Mouse (Mus musculus): ENCODE results near the gene Fhod1.

Gene Fhod1

DNA sequence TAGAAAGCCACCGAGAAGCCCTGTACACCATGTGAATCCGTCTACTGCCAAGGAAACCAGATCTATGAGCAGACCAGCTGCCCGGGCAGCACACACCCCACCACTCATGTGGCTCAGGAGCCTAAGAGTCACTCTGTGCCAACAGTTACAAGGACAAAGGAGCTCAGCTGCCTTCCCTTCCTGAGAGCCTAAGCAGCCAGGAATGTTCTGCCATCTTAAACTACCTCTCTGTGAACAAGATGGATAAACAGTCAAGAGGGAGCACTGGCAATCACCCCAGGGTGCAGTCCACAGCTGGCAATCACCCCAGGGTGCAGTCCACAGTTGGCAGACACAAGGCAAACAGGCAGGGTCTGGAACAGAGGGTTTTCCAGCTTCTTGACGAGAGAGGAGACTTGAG lies 29.8 kb downstream of the Fhod1 start:
- no peak for DNase-seq (ENCODE audit: low spot score)

DNA sequence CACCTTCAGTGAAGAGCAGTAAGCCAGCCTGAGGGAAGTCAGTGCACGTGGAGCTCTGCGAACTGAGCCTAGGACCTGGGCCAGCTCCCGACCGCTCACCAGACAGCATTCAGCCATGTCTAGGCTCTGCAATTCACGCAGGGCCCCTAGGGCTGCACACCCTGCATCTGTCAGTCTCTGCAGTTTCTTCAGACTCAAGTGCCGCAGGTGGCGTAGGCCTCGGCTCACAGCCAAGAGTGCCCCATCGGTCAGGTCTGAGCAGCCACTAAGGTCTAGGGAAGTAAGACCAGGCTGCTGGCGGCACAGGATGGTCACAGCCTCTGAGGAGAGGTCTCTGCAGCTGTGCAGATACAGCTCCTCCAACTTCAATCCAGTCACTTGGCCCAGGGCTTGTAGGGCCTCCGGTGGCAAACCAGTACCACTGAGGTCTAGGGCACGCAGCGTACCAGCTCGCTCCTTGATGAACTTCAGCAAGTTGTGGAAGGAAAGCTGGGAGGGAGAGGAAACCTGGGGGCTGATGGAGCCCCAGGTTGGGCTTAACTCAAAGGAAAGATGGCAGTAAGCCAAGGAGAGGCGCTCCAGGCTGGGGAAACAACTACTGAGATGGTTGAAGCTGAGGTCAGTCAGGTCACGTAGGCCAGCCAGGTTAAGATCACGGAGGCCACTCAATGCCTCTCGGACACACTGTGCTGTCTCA lies 32.5 kb downstream of the Fhod1 start:
- no peak for DNase-seq (ENCODE audit: low spot score)

DNA sequence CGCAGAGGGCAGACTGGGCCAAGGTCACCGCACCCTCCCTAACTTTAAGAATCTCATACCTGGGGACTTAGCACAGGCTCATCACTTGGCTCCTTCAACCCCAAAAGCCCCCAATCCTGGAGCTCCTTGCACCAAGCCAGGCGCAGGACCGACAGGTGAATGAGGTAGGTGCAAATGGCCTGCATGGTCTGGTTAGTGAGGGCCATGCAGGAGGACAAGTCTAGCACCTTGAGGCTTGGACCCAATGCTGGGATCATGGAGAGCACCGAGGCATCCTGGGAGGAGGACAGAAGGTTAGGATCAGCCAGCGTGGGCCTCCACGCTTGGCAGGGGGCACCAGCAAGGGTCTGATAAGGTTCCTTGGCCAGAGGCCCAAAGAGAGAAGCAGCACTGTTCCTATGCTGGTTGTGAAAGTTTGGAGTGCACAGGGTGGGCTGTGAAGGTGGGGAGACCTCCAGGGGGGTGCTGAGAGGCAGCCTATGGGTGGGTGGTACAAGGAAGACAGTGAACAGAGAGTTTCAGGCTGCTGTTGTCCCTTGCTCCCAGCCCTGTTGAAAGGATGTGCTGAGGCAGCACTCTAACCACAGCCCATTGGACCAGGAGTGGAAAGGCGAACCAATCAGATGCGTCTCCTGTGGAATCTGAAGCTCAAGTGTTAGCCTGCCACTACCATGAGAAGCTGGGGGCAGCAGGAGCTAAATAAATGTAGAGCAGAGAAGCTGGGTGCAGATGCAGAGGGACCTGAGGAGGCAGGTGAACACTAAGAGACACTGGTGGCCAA lies 33.9 kb downstream of the Fhod1 start:
- no peak for DNase-seq (ENCODE audit: low spot score)

DNA sequence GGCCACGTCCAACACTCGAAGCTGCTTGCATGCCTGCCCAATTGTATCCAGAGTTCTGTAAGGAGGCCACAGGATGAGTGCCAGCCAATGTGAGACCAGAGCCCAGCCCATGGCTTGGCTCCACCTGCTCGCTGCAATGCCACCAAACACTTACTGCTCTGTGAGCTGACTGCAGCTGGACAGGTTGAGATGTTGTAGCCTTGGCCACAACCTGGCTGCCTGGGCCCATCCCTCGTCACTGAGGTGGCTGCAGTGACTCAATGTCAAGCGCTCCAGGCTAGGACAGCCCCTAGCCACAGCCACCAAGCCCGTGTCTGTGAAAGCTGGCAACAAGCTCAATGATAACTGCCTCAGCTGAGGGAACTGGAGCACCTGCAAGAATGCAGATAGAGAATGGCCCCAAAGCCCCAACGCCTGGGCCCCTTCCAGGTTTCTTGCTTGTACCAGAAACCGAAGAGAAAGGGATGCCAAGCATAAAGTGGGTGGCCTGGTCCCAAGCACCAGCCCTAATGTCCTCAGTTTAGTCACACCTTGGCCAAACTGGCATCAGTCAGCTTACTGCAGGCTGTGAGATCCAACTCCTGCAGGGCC lies 34.8 kb downstream of the Fhod1 start:
- DNase-seq (ENCODE audit: low spot score) = no peak

DNA sequence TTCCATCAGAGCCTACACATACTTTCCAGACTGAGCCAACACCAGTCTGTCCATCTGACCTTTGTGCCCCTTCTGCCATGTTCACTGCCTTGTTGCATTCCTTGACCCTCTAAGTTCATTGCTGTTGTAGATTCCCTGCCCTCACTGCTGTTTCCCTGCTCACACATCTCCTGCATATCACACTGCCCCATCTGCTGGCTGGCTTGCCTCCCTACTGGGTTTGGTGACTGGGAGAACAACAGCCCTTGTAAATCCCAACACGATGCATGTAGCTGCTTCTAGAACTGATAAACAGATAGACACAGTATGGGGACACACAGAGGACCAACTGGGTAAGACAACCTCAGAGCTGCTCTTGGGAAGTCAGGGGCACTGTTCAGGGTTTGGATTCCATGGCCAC lies 36.0 kb downstream of the Fhod1 start:
- DNase-seq (ENCODE audit: low spot score) = no peak

DNA sequence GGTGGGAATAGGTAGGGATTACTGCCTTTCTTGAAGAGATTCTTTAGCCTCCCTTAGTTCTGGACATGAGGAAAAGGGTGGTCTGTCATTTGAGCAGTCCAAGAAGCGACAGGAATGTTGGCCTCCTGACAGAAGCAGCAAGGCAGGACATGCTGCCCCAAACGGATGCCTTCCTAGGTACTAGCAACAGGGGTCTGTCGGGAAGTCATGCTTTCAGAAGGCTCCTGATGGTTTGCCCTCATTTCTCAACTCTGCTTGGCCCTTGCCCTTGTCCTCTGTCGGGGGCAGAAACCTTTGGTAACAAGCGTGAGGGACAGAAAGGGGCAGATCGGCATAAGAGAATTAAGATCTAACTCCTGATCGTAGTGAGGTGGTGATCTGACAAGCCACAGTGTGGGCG lies 37.6 kb downstream of the Fhod1 start:
- no peak for DNase-seq (ENCODE audit: low spot score)

DNA sequence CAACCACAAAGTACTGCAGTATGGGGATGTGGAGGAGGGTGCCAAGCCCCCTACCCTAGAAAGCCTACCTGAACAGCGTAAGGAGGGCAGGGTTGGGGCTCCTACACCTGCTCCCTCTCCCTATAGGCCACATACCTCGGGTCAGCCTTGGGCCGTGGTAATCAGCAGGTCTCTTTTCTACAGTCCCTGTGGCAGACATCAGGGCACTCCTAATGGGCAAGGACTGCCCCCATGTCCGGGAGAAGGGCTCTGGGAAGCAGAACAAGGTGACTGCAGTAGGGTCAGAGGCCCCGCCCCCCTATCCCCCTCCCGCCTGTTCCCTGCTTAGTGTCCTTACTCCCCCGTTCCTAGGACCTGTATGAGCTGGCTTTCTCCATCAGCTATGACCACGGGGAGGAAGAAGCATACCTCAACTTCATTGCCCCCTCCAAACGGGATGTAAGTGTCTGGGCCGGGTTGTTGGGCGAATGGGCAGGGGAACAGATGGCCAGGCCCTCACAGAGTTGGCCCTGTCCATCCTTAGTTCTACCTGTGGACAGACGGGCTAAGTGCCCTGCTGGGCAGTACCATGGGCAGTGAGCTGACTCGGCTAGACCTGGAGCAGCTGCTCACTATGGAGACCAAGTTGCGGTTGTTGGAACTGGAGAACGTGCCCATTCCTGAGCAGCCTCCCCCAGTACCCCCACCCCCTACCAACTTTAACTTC lies 38.5 kb downstream of the Fhod1 start:
- no peak for DNase-seq (ENCODE audit: low spot score)

DNA sequence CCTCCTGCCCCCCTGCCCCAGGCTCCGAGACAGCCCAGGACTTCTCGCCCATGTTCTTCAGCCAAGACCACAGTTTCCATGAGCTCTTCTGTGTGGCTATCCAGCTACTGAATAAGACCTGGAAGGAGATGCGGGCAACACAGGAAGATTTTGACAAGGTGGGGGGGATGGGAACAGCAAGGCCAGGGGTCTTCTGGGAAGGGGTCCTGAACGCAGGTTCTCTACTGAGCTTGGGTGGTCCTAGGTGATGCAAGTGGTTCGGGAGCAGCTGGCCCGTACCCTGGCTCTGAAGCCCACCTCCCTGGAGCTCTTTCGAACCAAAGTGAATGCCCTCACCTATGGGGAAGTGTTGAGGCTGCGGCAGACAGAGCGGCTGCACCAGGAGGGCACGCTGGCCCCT lies 39.3 kb downstream of the Fhod1 start:
- DNase-seq (ENCODE audit: low spot score) = no peak

DNA sequence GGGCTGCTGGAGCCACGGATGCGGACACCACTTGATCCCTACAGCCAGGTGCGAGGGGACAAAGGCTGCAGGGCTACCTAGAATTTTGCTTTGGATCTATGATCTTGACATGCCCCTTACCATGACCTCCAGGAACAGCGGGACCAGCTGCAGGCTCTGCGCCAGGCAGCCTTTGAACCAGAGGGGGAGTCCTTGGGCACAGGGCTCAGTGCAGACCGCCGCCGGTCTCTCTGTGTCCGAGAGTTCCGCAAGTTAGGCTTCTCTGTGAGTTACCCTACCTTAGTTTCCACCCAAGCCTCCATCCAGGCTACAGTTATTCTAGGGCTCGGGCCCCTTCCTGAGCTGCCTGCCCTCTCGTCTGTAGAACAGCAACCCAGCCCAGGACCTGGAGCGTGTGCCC lies 40.1 kb downstream of the Fhod1 start:
- no peak for DNase-seq (ENCODE audit: low spot score)

DNA sequence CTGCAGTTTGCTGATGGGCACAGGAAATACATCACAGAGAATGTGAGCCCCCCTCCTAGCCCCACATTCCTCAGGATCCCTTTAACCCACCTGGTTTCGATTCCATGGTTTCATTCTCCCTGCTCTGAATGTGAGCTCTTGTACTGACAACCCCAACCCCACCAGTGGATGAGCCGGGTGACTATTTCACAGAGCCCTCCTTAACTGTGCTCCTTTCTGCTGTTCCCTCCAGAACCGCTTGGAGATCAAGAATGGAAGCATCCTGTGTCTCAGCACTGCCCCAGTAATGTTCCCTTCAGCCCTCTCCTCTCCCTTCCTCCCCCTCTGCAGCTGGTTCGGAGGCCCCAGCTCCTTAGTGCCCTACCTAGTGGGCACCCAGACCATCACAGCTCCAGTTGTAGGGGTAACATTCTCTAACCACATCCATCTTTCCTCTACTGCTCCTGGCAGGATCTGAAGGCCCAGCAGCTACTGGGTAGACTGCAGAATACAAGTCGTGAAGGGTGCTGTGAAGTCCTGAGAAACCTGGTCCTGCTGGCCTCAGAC lies 41.5 kb downstream of the Fhod1 start:
- DNase-seq (ENCODE audit: low spot score) = no peak

DNA sequence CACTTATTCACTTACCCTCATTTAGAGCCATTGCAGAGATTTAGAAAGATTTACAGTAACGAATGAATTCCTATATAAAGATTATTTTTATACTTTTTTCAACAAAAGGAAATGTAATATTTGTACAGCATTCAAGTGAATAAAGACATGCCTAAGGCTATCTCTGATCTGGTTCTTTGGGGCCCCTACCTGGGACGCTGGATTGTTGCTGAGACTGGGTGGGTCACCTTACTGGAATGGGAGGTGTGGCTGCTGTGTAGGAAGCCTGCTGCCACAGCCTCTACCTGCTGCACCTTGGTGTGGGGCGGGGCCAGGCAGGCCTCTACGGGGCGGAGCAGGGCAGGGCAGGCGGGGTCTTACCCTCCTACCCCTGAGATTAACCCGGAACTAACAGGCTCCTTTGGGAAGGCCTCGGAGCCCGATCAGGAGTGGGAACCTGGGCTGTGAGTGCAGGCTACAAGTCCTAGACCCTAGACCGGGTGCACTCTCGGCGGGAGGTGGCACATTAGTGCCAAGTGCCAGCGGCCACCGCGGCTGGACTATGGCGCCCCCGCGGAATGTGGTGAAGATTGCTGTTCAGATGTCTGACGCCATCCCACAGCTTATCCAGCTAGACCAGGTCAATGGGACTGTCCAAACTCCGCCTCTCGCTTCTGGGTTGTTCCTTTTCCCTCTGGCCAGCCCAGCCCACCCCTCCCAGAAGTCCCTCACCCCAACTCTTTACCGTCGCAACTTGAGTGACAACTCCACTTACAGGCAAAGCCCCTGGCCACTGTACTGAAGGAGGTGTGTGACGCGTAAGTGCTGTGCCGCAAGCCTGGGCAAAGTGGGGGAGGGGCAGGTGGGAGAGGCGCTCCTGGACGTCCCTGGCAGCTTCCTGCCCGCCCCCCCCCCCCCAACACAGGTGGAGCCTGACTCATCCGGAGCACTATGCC lies 42.3 kb downstream of the Fhod1 start, which contains the start of gene Elmo3:
Gene Elmo3, plus strand, starts transcription at position 391 of the 935 bp plus-strand sequence.
- no peak for DNase-seq (ENCODE audit: low spot score)

DNA sequence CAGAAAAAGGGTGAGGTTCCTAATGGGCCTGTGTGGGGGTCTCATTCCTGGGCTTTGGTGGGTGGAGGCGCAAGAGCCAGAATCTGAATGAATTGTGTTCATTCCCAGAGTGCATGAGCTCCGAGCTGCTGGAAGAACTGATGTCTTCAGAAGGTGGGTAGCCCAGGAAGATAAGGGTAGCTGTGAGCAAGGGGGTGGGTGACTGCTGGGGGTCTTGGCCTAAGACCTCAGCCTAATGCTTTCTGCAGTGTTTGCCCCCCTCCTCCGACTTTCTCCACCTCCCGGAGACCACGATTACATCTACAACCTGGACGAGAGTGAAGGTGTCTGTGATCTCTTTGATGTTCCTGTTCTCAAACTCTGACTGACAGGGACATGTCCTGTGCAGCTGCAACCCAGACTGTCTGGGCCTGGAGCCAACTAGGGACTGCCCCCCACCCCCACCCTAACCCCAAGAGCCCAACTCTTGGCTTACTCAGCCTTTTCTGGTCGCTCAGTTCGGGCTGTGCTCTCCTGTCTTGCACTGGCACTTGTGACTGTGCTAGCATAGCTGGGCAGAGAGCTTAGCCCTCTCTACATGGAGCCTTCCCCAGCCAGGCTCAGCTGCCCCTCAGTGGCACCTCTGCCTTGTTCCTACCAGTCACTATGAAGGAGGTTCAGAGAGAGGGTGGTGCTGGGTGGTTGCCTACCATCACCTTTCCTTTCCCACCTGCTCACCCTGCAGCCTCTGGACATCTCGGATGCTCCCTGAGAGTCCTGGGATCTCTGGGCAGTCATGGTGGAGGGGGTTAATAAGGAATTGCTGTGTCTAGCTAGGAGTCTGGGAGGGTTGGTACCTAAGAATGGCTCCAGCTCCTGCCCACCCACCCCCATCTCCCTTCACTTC lies 43.2 kb downstream of the Fhod1 start:
- DNase-seq (ENCODE audit: low spot score) = peak; percentile 76

DNA sequence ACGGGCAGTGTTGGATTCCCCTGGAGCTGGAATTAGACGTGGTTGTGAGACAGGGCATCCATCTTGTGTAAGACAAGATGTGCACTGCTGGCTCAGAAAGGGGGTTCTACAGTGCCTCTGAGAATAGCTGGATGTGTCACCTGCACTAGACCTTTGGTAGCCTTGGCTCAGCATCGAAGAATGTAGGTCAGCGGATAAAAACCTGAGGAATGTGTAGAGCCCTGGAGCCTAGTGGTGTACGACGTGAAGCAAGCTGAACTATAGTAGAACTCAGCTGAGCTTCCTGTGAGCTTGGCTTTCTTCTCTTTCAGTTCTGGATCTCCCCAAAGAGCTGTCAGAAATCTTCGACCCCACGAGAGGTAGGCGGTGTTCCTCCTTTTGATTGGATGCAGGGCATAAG lies 43.9 kb downstream of the Fhod1 start:
- DNase-seq (ENCODE audit: low spot score) = no peak

DNA sequence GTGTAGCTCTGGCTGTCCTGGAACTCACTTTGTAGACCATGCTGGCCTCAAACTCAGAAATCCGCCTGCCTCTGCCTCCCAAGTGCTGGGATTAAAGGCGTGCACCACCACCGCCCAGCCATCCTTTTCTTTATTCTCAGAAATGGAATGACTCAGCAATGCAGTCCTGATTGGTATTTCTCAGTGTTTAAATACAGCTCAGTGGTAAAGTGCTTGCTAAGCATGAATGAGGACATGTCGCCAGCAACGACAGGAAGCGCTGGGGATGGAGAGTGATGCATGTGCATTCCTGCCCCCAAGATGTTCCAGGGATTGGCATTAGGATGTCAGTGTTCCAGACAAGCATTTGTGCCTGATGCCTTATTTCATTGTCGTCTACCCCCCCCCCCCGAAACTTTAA lies 44.4 kb downstream of the Fhod1 start:
- DNase-seq (ENCODE audit: low spot score) = no peak

DNA sequence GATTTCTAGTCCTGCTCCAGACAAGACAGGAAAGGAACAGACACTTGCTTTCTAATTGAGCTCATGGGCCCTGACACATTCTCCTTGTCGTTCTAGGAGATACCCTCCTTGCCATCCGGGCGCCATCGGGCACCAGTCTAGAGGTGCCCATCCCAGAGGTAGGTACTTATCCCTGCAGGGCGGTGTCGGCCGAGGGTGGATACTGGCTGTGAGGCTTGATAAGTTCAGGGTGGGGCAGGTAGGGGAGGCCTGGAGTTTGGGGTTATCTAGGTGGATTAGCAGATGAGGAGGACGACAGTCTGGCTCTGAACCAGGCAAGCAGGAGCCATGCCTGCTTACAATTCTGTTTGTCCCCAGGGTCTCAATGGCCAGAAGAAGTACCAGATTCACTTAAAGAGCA lies 47.8 kb downstream of the Fhod1 start:
- no peak for DNase-seq (ENCODE audit: low spot score)

DNA sequence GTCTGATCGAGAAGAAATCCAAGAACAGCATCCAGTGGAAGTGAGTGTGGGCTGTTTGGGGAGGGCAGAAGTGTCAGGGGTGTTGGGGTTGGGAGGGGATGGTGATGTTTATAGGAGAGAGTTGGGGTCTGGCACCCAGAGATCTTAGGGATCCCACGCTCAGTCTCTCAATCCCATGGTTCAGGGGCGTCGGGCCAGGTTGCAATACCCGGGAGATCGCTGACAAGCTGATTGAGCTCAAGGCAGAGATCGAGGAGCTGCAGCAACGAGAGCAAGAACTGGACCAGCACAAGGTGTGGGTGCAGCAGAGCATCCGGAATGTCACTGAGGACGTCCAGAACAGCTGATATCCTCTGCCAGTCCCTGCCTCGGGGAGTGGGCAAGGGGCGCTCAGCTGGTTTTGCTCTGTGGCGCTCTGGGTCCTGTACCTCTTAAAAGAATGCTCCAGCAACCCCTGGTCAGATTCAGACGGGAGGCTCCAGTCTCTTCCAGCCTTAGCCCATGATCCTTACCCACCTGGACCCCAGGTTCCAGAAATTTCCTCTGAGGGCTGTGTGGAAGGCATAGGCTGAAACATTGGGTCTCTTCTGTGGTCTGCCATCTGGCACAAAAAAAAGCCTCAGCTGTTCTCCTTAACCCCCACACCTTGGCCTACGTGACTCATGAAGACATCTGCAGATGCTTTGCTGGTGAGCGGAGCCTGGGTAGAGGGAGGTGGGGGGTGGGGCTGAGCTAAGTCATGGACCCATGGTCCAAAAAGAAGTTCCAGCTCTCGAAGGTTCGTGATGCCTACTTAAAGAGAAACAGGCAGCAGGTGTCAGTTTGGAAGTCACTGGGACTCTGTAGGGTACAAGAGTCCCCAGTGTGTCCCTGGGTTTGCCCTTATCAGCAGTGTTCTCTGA lies 49.2 kb downstream of the Fhod1 start:
- no peak for DNase-seq (ENCODE audit: low spot score)

DNA sequence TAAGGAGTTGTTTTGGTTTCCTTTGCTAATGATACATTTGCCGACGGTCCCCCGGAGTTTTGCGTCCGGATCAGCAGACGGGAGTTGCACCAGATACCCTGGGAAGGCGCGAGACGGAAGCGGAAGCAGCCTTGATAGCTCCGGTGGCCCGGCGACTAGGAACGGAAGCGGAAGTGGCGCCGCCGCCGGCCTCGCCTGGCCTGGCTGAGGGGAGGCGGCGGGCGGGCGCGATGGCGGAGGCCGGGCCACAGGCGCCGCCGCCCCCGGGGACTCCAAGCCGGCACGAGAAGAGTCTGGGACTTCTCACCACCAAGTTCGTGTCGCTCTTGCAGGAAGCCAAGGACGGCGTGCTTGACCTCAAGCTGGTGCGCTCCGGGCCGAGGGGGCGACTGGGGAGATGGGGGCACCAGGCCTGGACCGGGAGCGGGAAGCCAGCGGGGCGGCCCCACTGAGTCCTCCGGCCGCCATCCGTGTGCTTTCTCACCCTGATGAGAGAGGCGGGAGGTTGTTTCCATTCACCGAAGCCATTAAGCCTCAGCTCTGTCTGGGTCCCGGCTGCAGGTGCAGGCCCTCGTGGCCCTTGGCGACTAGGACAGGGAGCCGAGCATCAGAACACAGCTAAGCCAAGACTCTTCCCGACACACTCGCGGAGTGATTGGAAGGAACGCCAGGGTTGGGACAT lies 50.1 kb downstream of the Fhod1 start, which contains the start of gene E2f4:
Gene E2f4, plus strand, starts transcription at position 153 of the 682 bp plus-strand sequence.
- DNase-seq (ENCODE audit: low spot score) = peak; percentile 95

DNA sequence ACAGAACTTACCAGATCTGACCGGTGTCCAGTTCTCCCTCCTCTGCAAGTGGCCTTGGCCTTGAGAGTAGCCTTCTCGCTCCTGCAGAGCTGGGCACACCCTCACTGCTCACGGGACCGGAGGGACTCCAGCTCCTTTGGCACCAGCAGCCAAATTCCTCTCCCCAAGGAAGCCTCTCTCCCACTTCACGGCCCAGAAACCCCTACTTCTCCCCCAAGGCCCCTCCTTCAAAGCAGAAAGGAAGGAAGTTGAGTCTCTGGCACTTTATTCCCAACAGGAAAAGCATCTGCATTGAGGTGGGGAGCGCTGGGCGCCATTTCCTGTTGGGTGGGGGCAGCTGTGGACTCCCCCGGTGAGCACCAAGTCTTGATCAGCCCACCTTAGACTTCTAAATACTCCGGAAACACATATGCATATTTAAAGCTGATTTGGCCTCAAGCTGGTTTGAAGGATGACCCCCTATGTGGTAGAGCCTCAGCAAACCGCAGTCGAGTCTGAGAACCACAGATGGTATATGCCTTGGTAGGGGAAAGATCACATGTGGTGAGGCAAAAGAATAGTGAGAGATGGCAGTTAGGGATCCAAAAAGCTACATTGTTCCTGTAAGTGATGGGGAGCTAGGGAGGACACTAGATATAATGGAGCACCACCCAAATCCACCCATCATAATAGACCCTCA lies 51.7 kb downstream of the Fhod1 start, which contains the start of gene Exoc3l:
Gene Exoc3l, minus strand, starts transcription at position 207 of the 679 bp plus-strand sequence.
- DNase-seq (ENCODE audit: low spot score) = no peak
